Mouse (Mus musculus) stomach, postnatal 0 days (tissue): ENCODE measurements around the gene Atcay. TPM values are rescaled to one million over a fixed set of nuclear protein-coding genes. Genes with fewer than 3 reads are reported as not detected.
A peak's percentile ranks its signal among the peaks of the same experiment; 100 is the strongest.
"Not testable (repeated sequence)": the region's sequence is repeated elsewhere in the genome, so short reads cannot be mapped to it uniquely, and the experiment has no call there.

Experiments
- ATAC-seq: fragments of 200-750 bp; cut with Nextera tagmentation; 2 replicates; pipeline ENCODE4 v1.8.0; 2017; ENCODE audit not compliant: low FRiP score, low TSS enrichment
- DNase-seq: peaks from one replicate; pipeline ENCODE4 v3.0.0-alpha.2; 2016; ENCODE audit warnings: low spot score
- H3K27ac ChIP-seq: fragments of 300-500 bp; sonication (generic); replicated peaks from 2 replicates; pipeline ENCODE4 v1.5.1; 2014; ENCODE audit warnings: mild to moderate bottlenecking, control low read depth
- H3K27me3 ChIP-seq: fragments of 300-500 bp; sonication (generic); 2 replicates; pipeline ENCODE4 v1.6.1; 2014; ENCODE audit warnings: low read length; ENCODE audit not compliant: control insufficient read depth, insufficient read depth
- H3K36me3 ChIP-seq: fragments of 300-500 bp; sonication (generic); 2 replicates; pipeline ENCODE4 v1.6.1; 2014; ENCODE audit warnings: low read length, mixed read lengths; ENCODE audit not compliant: control insufficient read depth, insufficient read depth
- H3K4me1 ChIP-seq: fragments of 300-500 bp; sonication (generic); replicated peaks from 2 replicates; pipeline ENCODE4 v1.6.1; 2014; ENCODE audit warnings: antibody characterized with exemption; ENCODE audit not compliant: control insufficient read depth, insufficient read depth
- H3K4me2 ChIP-seq: fragments of 300-500 bp; sonication (generic); replicated peaks from 2 replicates; pipeline ENCODE4 v1.6.1; 2014; ENCODE audit warnings: low read depth, mild to moderate bottlenecking, control low read depth, moderate library complexity
- H3K4me3 ChIP-seq: fragments of 300-500 bp; sonication (generic); 2 replicates; pipeline ENCODE4 v1.5.1; 2014; ENCODE audit warnings: low read depth, low read length, control low read depth
- H3K9ac ChIP-seq: fragments of 300-500 bp; sonication (generic); 2 replicates; pipeline ENCODE4 v1.6.1; 2014; ENCODE audit warnings: mild to moderate bottlenecking, low read length, control low read depth, mixed read lengths
- H3K9me3 ChIP-seq: fragments of 300-500 bp; sonication (generic); 2 replicates; pipeline ENCODE4 v1.6.1; 2016; ENCODE audit warnings: low read length; ENCODE audit not compliant: control insufficient read depth
- CTCF ChIP-seq: IDR thresholded peaks from 2 replicates; pipeline ENCODE4 v1.5.1; 2016; ENCODE audit warnings: antibody characterized with exemption, low read depth, mild to moderate bottlenecking, moderate library complexity
- EP300 ChIP-seq: optimal IDR thresholded peaks from 2 replicates; pipeline ENCODE3; 2016; ENCODE audit warnings: antibody characterized with exemption
- WGBS: fragments of 180-500 bp; shearing (Covaris S2); extraction: QIAGEN DNeasy Blood & Tissue Kit; methylation state at CpG from one replicate; pipeline ENCODE4 v1.1.7; 2014; 5-methylcytosine and 5-hydroxymethylcytosine counted together
- polyA plus RNA-seq: library from polyadenylated mRNA; unstranded; fragments of >200 nt; fragmentation: Nextera tagmentation; extraction: Ambion mirVana; gene quantifications from 2 replicates; pipeline ENCODE4 v1.2.1, GENCODE M21; 2015

Gene Atcay
- polyA plus RNA-seq, 1 experiment from 2014 or later, result 0.91 TPM

GRCm38 (mm10) chr10:81229735-81230437 lies 747 bp downstream of the Atcay start:
- 0 out of 2 replicates have a peak overlapping the region, but pooled peaks have one; percentile 2 for H3K4me3 ChIP-seq
- ATAC-seq (no peak), DNase-seq (no peak)
- H3K36me3 ChIP-seq, result no peaks in the 10 kb centered on the region
- 16% methylated on average over 20 of the region's 20 CpGs for WGBS
- no peak overlapping the region for H3K9ac ChIP-seq
- H3K27me3 ChIP-seq, result peaks cover 3% of the 10 kb centered on the region; the same call in 1 of the 2 replicates
- no peak overlapping the region for H3K4me2 ChIP-seq
- no peak overlapping the region for H3K27ac ChIP-seq
- no peak for TF ChIP-seq CTCF
- no peak for TF ChIP-seq EP300
- H3K9me3 ChIP-seq, result no peaks in the 10 kb centered on the region
- H3K4me1 ChIP-seq, result no peaks in the 10 kb centered on the region

- ATAC-seq, H3K9ac ChIP-seq, H3K27me3 ChIP-seq, DNase-seq, H3K27ac ChIP-seq, H3K4me3 ChIP-seq, H3K9me3 ChIP-seq, H3K4me2 ChIP-seq, H3K4me1 ChIP-seq, H3K36me3 ChIP-seq: not testable (repeated sequence)
- 49% methylated on average over 2 of the region's 2 CpGs for WGBS
Measured at GRCm38 (mm10) chr10:81223731-81224130, 6.9 kb downstream of the Atcay start.

- H3K4me1 ChIP-seq, result no peaks in the 10 kb centered on the region
- no peak overlapping the region for H3K4me3 ChIP-seq
- no peak overlapping the region for H3K4me2 ChIP-seq
- no peak overlapping the region for H3K27ac ChIP-seq
- no peaks in the 10 kb centered on the region for H3K36me3 ChIP-seq
- TF ChIP-seq EP300 (no peak), CTCF (no peak)
- 70% methylated on average over 5 of the region's 5 CpGs for WGBS
- DNase-seq (peak; percentile 59), ATAC-seq (peak; percentile 83)
- H3K9ac ChIP-seq, result no peak overlapping the region
- no peaks in the 10 kb centered on the region for H3K9me3 ChIP-seq
- H3K27me3 ChIP-seq, result no peaks in the 10 kb centered on the region
Measured at GRCm38 (mm10) chr10:81221402-81222015, 9.1 kb downstream of the Atcay start.

DNA sequence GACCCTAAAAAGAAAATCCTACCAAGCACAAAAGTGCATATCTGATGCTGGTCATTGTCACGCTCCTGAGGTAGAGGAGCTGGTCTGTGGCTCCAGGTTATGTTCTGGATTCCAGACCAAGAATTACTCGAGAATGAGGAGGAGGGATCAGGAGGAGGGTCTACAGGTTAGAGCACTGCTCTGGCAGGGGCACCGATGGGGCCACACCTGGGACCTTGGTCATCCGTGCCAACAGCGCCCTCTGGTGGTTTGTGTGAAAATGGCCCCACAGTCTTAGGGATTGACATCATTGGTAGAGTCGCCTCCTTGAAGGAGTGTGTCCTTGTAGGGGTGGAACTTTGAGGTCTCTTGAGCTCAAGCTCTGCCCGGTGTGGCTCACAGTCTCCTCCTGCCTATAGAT lies 12.7 kb downstream of the Atcay start:
- Histone ChIP-seq H3K36me3 (no peaks in the 10 kb centered on the region), H3K9ac (no peak overlapping the region), H3K27ac (no peak overlapping the region), H3K4me3 (no peak overlapping the region), H3K27me3 (no peaks in the 10 kb centered on the region), H3K4me2 (no peak overlapping the region), H3K4me1 (no peaks in the 10 kb centered on the region), H3K9me3 (no peaks in the 10 kb centered on the region)
- no peak for TF ChIP-seq EP300
- peak; percentile 87 for TF ChIP-seq CTCF
- ATAC-seq (peak; percentile 68; the same call in 1 of the 2 replicates), DNase-seq (peak; percentile 82)
- 27% methylated on average over 7 of the region's 7 CpGs for WGBS

GRCm38 (mm10) chr10:81217267-81217666 lies 13.4 kb downstream of the Atcay start:
- peak; percentile 73 for TF ChIP-seq CTCF
- not testable (repeated sequence) for H3K4me1 ChIP-seq, H3K36me3 ChIP-seq, H3K27ac ChIP-seq, DNase-seq, H3K27me3 ChIP-seq, H3K9ac ChIP-seq, H3K4me3 ChIP-seq, H3K4me2 ChIP-seq, H3K9me3 ChIP-seq, ATAC-seq
- 12% methylated on average over 1 of the region's 1 CpGs for WGBS

DNA sequence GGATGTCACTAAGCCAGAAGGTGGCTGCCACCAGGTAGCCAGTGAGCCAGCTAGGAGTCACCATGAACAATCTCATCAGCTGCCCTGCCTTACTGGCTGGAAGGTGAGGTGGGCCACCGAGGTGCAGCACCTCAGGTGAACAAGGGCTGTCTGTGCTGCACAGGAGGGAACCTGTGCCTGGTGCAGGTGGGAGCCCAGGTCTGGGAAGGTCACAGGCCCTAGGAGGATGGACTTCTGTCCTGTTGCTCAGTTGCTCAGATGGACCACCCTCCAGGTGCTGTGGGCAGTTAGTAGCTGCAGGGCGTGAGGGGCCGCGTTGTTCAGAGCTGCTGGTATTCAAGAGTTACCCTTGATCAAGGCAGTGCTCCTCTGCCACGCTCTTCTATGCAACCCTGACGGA lies 13.8 kb downstream of the Atcay start:
- H3K4me3 ChIP-seq, result no peak overlapping the region
- WGBS, result 80% methylated on average over 6 of the region's 6 CpGs
- no peak for TF ChIP-seq CTCF
- TF ChIP-seq EP300, result no peak
- no peak overlapping the region for H3K4me2 ChIP-seq
- ATAC-seq (no peak), DNase-seq (no peak)
- H3K9me3 ChIP-seq, result no peaks in the 10 kb centered on the region
- no peaks in the 10 kb centered on the region for H3K27me3 ChIP-seq
- H3K36me3 ChIP-seq, result no peaks in the 10 kb centered on the region
- H3K4me1 ChIP-seq, result no peaks in the 10 kb centered on the region
- no peak overlapping the region for H3K27ac ChIP-seq
- H3K9ac ChIP-seq, result no peak overlapping the region
